Mouse (Mus musculus) heart, embryonic 16.5 days (tissue): ENCODE measurements around the gene Kank4. TPM values are rescaled to one million over a fixed set of nuclear protein-coding genes. Genes with fewer than 3 reads are reported as not detected.
"Not testable (repeated sequence)": the region's sequence is repeated elsewhere in the genome, so short reads cannot be mapped to it uniquely, and the experiment has no call there.

Source experiments
- ATAC-seq: fragments of 200-750 bp; cut with Nextera tagmentation; replicated peaks from 2 replicates; pipeline ENCODE4 v1.8.0; 2017; ENCODE audit warnings: moderate number of reproducible peaks; ENCODE audit not compliant: insufficient read depth, low FRiP score; ENCODE audit errors: extremely low read depth
- H3K27ac ChIP-seq: fragments of 300-500 bp; sonication (generic); 2 replicates; pipeline ENCODE4 v1.5.1; 2014; ENCODE audit warnings: mild to moderate bottlenecking, low read length, control low read depth, moderate library complexity
- H3K27me3 ChIP-seq: fragments of 300-500 bp; sonication (generic); 2 replicates; pipeline ENCODE4 v1.6.1; 2014; ENCODE audit warnings: low read length, mixed read lengths; ENCODE audit not compliant: control insufficient read depth, insufficient read depth
- H3K36me3 ChIP-seq: fragments of 300-500 bp; sonication (generic); 2 replicates; pipeline ENCODE4 v1.6.1; 2014; ENCODE audit not compliant: control insufficient read depth, insufficient read depth
- H3K4me1 ChIP-seq: fragments of 300-500 bp; sonication (generic); 2 replicates; pipeline ENCODE4 v1.6.1; 2014; ENCODE audit warnings: low read length, mixed read lengths; ENCODE audit not compliant: control insufficient read depth, insufficient read depth
- H3K4me2 ChIP-seq: fragments of 300-500 bp; sonication (generic); 2 replicates; pipeline ENCODE4 v1.6.1; 2014; ENCODE audit warnings: low read depth, mild to moderate bottlenecking, control low read depth, low read length
- H3K4me3 ChIP-seq: fragments of 300-500 bp; sonication (generic); 2 replicates; pipeline ENCODE4 v1.5.1; 2014; ENCODE audit warnings: mild to moderate bottlenecking, control low read depth, low read length
- H3K9ac ChIP-seq: fragments of 300-500 bp; sonication (generic); 2 replicates; pipeline ENCODE4 v1.6.1; 2014; ENCODE audit warnings: low read length, control low read depth
- H3K9me3 ChIP-seq: fragments of 300-500 bp; sonication (generic); replicated peaks from 2 replicates; pipeline ENCODE4 v1.6.1; 2016; ENCODE audit warnings: low read length; ENCODE audit not compliant: control insufficient read depth
- WGBS: fragments of 180-500 bp; shearing (Covaris S2); extraction: QIAGEN DNeasy Blood & Tissue Kit; methylation state at CpG from one replicate; pipeline ENCODE4 v1.1.7; 2014; 5-methylcytosine and 5-hydroxymethylcytosine counted together
- polyA plus RNA-seq: library from polyadenylated mRNA; unstranded; fragments of >200 nt; fragmentation: Nextera tagmentation; extraction: Ambion mirVana; gene quantifications from 2 replicates; pipeline ENCODE4 v1.2.1, GENCODE M21; 2015

Kank4 gene
- polyA plus RNA-seq, 1 experiment from 2014 or later = 0.50 TPM

DNA sequence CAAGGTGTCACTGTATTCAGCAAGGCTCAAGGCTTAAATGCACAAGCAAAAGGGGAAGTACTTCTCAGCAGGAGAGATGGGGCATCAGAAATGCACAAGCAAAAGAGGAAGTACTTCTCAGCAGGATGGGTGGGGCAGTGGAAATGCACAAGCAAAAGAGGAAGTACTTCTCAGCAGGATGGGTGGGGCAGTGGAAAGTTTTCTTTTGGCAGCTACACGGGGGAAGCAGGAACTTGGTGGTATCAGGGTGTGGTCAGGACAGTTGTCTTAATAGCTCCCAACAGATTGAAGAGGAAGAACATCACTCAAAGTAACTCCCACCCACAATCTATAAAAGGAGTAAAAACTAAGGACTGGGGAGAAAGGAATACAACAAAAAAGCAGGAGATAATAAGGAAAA is 33.1 kb upstream of the Kank4 start:
- not testable (repeated sequence) for H3K4me3 ChIP-seq, H3K4me2 ChIP-seq, H3K4me1 ChIP-seq, H3K36me3 ChIP-seq, H3K9ac ChIP-seq, ATAC-seq, H3K27me3 ChIP-seq, H3K9me3 ChIP-seq, H3K27ac ChIP-seq
- 54% methylated on average over 1 of the region's 1 CpGs for WGBS

DNA sequence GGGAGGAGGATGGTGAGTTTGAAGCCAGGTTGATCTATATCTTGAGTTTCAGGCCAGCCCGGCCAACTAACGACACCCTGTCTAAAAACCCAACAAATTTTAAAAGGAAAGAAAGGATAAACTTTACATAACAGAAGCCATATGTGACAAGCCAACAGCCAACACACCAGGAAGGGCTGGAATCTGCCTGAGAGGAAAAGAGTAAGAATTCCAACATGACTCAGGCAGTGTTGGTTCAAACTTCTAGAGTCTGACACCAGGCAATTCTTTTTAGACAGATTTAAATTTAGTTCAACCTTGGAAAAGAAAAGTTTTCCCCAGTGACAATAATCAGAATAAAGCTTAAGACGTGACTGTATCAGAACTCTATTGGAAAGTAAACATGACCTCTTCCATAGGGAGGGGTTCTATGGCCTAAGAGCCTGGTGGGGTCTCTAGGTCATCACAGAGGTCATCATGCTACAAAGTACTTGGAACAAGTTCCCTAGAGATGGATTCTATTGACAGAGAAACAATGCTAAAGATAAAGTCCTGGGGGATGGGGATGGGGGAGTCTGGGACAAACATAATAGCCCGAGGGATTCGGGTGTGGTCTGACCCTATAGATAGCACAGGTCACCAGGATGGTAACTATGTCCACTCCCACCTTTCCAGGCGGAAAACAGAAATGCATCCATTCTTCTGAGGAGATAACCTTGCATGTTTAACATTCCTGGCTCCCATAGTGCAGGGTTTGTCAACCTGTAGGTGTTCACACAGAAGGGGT is 30.0 kb upstream of the Kank4 start:
- WGBS = 44% methylated on average over 6 of the region's 6 CpGs

DNA sequence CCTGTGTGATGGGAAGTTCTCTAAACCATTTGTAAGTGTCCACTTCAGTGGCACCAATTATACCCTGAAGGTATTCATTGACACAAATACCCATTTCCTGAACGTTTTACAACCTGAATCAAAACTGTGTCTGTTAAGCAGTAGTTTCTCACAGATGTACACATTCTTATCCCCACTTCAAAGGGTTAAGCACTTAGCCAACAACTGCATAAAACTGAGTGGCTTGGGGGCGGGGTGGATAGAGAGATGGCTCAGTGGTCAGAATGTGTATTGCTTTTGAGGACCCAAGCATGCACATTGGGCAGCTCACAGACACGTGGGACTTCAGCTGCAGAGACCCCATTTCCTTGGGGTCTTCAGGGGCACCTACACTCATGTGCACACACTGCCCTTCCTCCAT is 29.1 kb upstream of the Kank4 start:
- no peak for ATAC-seq
- H3K27me3 ChIP-seq = no peaks in the 10 kb centered on the region
- H3K4me2 ChIP-seq = no peak overlapping the region
- no peak overlapping the region for H3K9ac ChIP-seq
- 56% methylated on average over 3 of the region's 3 CpGs for WGBS
- no peak overlapping the region for H3K4me3 ChIP-seq
- no peaks in the 10 kb centered on the region for H3K9me3 ChIP-seq
- H3K27ac ChIP-seq = no peak overlapping the region
- H3K4me1 ChIP-seq = peaks cover 4% of the 10 kb centered on the region; the same call in 1 of the 2 replicates
- H3K36me3 ChIP-seq = no peaks in the 10 kb centered on the region

More for the DNA sequence above, 30.0 kb upstream of the Kank4 start:
- Histone ChIP-seq H3K27me3 (no peaks in the 10 kb centered on the region), H3K36me3 (no peaks in the 10 kb centered on the region), H3K27ac (no peak overlapping the region), H3K9ac (no peak overlapping the region), H3K9me3 (no peaks in the 10 kb centered on the region), H3K4me3 (no peak overlapping the region), H3K4me1 (peaks cover 4% of the 10 kb centered on the region; the same call in 1 of the 2 replicates), H3K4me2 (no peak overlapping the region)
- no peak for ATAC-seq

DNA sequence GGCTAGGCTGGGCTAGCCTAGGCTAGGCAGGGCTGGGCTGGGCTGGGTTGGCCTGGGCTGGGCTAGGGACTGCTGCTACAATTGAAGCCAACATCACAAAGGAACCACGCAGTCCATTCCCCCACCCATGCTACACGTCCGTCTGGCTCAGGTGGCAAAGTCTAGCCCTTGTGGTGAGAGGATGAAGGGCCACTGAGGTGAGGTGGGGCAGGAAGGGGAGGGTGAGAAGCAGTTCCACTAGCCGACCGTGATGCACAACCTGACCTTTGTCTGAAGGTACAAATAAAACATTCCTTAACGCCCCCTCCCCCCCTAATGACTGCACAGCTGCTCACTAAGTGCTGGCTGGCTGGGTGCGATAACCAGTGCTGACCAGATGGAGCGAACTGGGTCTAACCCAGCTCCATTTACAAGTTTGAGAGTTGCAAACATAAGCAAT is 28.4 kb upstream of the Kank4 start:
- Histone ChIP-seq H3K27ac (no peak overlapping the region), H3K9ac (no peak overlapping the region), H3K4me1 (peaks cover 4% of the 10 kb centered on the region; the same call in 1 of the 2 replicates), H3K9me3 (no peaks in the 10 kb centered on the region), H3K36me3 (no peaks in the 10 kb centered on the region), H3K27me3 (no peaks in the 10 kb centered on the region), H3K4me2 (no peak overlapping the region), H3K4me3 (no peak overlapping the region)
- no peak for ATAC-seq
- 69% methylated on average over 8 of the region's 8 CpGs for whole genome bisulfite sequencing

DNA sequence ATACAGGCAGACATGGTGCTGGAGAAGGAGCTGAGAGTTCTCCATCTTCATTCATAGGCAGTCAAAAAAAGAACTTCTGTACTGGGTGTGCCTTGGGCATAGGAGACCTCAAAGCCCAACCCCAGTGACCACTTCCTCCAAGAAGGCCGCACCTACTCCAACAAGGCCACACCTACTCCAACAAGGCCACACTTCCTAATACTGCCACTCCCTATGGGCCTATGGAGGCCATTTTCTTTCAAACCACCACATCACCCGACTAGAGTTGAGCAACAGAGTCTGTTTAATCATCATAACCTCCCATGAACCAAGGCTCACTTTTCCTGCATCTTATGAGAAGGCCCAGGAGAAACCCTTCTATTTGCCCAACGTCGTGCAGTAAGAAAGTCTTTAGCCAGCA is 27.9 kb upstream of the Kank4 start:
- ATAC-seq = no peak

DNA sequence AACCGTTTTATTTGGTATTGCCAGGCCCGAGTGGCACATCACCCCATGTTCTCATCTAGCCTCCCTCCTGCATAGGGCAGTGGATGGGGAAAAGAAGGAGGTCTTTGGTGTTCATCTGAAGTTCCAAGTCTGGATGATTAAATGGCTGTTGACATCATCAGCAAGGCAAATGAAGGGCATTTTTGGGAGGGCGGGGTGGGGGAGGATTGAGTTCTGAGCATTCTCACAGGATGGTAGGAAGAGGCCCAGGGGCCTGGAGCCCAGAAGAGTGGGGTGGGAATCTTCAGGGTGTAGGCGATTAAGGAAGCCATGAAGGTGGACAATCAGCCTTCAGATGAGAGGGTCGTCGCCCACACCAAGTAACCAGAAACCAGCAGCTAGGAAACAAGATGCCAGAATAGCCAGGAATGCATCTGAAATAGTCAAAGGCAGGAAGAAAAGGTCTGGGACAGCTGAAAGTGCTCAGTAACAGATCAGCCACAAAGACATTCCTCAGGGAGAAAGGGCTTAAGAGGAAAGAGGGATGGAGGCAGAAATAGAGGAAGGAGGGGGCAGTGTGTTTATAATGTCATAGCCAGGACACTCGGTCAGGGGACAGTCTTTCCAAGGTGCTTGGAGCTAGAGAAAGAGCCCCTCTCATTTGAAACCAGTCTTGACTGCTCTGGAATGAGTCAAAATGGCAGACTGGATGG is 26.7 kb upstream of the Kank4 start:
- ATAC-seq = no peak
- WGBS = 74% methylated on average over 7 of the region's 7 CpGs
- Histone ChIP-seq H3K27ac (no peak overlapping the region), H3K9ac (no peak overlapping the region), H3K27me3 (no peaks in the 10 kb centered on the region), H3K4me2 (no peak overlapping the region), H3K9me3 (no peaks in the 10 kb centered on the region), H3K4me3 (no peak overlapping the region), H3K36me3 (no peaks in the 10 kb centered on the region), H3K4me1 (peaks cover 4% of the 10 kb centered on the region; the same call in 1 of the 2 replicates)

More for the DNA sequence above, 27.9 kb upstream of the Kank4 start:
- H3K4me3 ChIP-seq = no peak overlapping the region
- H3K36me3 ChIP-seq = no peaks in the 10 kb centered on the region
- WGBS = 93% methylated on average over 4 of the region's 4 CpGs
- H3K27ac ChIP-seq = no peak overlapping the region
- H3K9me3 ChIP-seq = no peaks in the 10 kb centered on the region
- no peaks in the 10 kb centered on the region for H3K27me3 ChIP-seq
- no peak overlapping the region for H3K4me2 ChIP-seq
- peaks cover 4% of the 10 kb centered on the region; the same call in 1 of the 2 replicates for H3K4me1 ChIP-seq
- no peak overlapping the region for H3K9ac ChIP-seq

DNA sequence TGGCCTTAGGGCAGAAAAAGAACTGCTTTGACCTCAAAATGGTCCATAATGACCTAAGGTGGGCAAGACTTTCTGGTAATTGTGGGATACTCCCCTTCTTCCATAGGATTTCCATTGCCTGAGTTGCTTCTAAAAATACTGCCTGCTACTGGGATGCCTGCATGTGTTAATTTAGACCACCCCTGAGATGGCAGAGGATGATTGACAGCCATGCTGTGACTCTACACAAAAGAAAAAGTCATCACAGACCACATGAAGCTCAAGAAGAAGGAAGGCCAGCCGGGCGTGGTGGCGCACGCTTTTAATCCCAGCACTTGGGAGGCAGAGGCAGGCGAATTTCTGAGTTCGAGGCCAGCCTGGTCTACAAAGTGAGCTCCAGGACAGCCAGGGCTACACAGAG is 23.9 kb upstream of the Kank4 start:
- 97% methylated on average over 6 of the region's 6 CpGs for WGBS
- not testable (repeated sequence) for H3K4me2 ChIP-seq, H3K27me3 ChIP-seq, H3K4me3 ChIP-seq, H3K9ac ChIP-seq, H3K9me3 ChIP-seq, H3K36me3 ChIP-seq, H3K4me1 ChIP-seq, ATAC-seq, H3K27ac ChIP-seq

DNA sequence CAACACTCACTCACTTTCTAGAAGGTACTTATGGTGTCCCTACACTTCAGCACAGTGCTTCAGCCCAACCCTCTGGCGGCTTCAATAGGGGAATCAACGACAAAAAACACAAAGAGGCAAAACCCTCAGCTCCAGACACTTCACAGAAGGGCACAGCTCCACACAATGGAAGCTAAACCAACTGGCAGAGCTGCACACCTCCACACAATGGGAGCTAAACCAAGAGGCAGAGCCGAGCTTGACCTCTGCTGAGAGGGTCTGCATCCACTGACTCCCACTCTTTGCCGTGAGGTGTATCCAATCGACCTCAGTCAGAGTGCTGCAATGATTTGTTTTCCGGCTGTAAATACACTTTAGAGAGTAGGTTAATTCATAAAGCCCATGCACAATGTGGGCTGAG is 23.2 kb upstream of the Kank4 start:
- no peak overlapping the region for H3K4me3 ChIP-seq
- H3K36me3 ChIP-seq = no peaks in the 10 kb centered on the region
- H3K4me1 ChIP-seq = no peaks in the 10 kb centered on the region
- H3K27me3 ChIP-seq = no peaks in the 10 kb centered on the region
- no peak overlapping the region for H3K9ac ChIP-seq
- no peak overlapping the region for H3K4me2 ChIP-seq
- no peak overlapping the region for H3K27ac ChIP-seq
- H3K9me3 ChIP-seq = no peaks in the 10 kb centered on the region
- no peak for ATAC-seq
- WGBS = 76% methylated on average over 6 of the region's 6 CpGs

DNA sequence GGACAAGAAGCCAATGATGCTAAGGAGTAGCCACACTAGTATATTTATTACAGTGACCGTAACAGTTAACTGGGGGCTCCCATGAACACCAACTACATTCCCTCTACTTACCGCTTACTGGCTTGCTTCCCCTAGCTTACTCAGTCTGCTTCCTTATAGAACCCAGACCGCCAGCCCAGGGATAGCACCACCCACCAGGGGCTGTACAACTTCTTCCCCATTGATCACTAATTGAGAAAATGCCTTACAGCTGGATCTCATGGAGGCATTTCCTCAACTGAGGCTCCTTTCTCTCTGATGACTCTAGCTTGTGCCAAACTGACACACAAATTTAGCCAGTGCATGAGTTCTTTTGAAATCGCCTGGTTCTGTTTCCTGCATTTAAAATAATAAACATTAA is 21.6 kb upstream of the Kank4 start:
- WGBS = 90% methylated on average over 4 of the region's 4 CpGs
- Histone ChIP-seq H3K4me3 (no peak overlapping the region), H3K9me3 (no peaks in the 10 kb centered on the region), H3K4me2 (no peak overlapping the region), H3K4me1 (peaks cover 6% of the 10 kb centered on the region), H3K9ac (no peak overlapping the region), H3K36me3 (no peaks in the 10 kb centered on the region), H3K27me3 (no peaks in the 10 kb centered on the region), H3K27ac (no peak overlapping the region)
- ATAC-seq = no peak
